In genomic region chr11:59388806-59389205, GRCm38 (mm10) we compare ENCODE assay signal across 24 mouse cellular contexts. TPM values are rescaled to one million over a fixed set of nuclear protein-coding genes. Genes with fewer than 3 reads are reported as not detected.
"Had no signal": no experiment of that assay in that cellular context is flagged by ENCODE, and none has a peak within 500 bp of the region (broad histone marks: within the 10 kb centered on the region; RNA-seq: fewer than 3 reads in every experiment).

No protein-coding gene starts in this region.

- H3K4me3 ChIP-seq: midbrain, embryonic 10.5 days; midbrain, embryonic 13.5 days; myocyte; neural tube, embryonic 13.5 days; neural tube, embryonic 15.5 days had no signal

- H3K27me3 ChIP-seq: midbrain, embryonic 13.5 days; neural tube, embryonic 13.5 days; neural tube, embryonic 15.5 days had no signal

- H3K9ac ChIP-seq: lung, embryonic 14.5 days; midbrain, embryonic 13.5 days; neural tube, embryonic 13.5 days; neural tube, embryonic 15.5 days had no signal

- H3K4me2 ChIP-seq: lung, embryonic 14.5 days; midbrain, embryonic 13.5 days; neural tube, embryonic 13.5 days; neural tube, embryonic 15.5 days had no signal

- H3K9me3 ChIP-seq: midbrain, embryonic 10.5 days; midbrain, embryonic 13.5 days; neural tube, embryonic 13.5 days; neural tube, embryonic 15.5 days had no signal

- ATAC-seq: midbrain, embryonic 13.5 days; midbrain, embryonic 16.5 days had no signal

- H3K36me3 ChIP-seq: midbrain, embryonic 10.5 days; midbrain, embryonic 13.5 days; neural tube, embryonic 13.5 days; neural tube, embryonic 15.5 days had no signal

- DNase-seq: lung, adult 18-20 months; lung, embryonic 14.5 days; lung, postnatal 10 days; lung, postnatal 4 days; retina, postnatal 1 day; right cerebral cortex, adult 18-20 months; right cerebral cortex, postnatal 25 days; right cerebral cortex, postnatal 4 days; spleen, adult 18-20 months; thymus, adult 2 months; thymus, postnatal 14 days; thymus, postnatal 36 days had no signal

- H3K27ac ChIP-seq: midbrain, embryonic 13.5 days; neural tube, embryonic 13.5 days; neural tube, embryonic 15.5 days had no signal

RNA-seq across cellular contexts. Expression of gene Prss38, which starts 13.3 kb away (rescaled TPM):
- polyA plus RNA-seq: liver, embryonic 16.5 days; lung, embryonic 14.5 days; lung, embryonic 16.5 days; midbrain, embryonic 10.5 days; midbrain, embryonic 13.5 days; midbrain, embryonic 16.5 days; myocyte; neural tube, embryonic 11.5 days; neural tube, embryonic 13.5 days; neural tube, embryonic 15.5 days; small intestine, adult 2 months; stomach, embryonic 14.5 days; stomach, embryonic 16.5 days; thymus, adult 2 months had no signal
